Mouse (Mus musculus) hindbrain, embryonic 11.5 days (tissue): ENCODE data around the gene Itpkc. TPM values are rescaled to one million over a fixed set of nuclear protein-coding genes. Genes with fewer than 3 reads are reported as not detected.
A peak's percentile ranks its signal among the peaks of the same experiment; 100 is the strongest.
"Not testable (repeated sequence)": the region's sequence is repeated elsewhere in the genome, so short reads cannot be mapped to it uniquely, and the experiment has no call there.

ENCODE experiments used
- ATAC-seq: fragments of 200-750 bp; cut with Nextera tagmentation; 2 replicates; pipeline ENCODE4 v1.8.0; 2017; ENCODE audit warnings: mild to moderate bottlenecking, moderate TSS enrichment, moderate library complexity; ENCODE audit not compliant: low FRiP score
- DNase-seq: peaks from one replicate; pipeline ENCODE4 v3.0.0-alpha.2; 2015; ENCODE audit warnings: low spot score
- H3K27ac ChIP-seq: fragments of 300-500 bp; sonication (generic); 2 replicates; pipeline ENCODE4 v1.5.1; 2014; ENCODE audit warnings: mild to moderate bottlenecking, low read depth, low read length
- H3K27me3 ChIP-seq: fragments of 300-500 bp; sonication (generic); 2 replicates; pipeline ENCODE4 v1.6.1; 2014; ENCODE audit warnings: mild to moderate bottlenecking, low read length, moderate library complexity, mixed read lengths; ENCODE audit not compliant: control insufficient read depth, insufficient read depth
- H3K36me3 ChIP-seq: fragments of 300-500 bp; sonication (generic); 2 replicates; pipeline ENCODE4 v1.6.1; 2014; ENCODE audit warnings: mild to moderate bottlenecking, low read length, moderate library complexity, mixed read lengths; ENCODE audit not compliant: control insufficient read depth, insufficient read depth
- H3K4me1 ChIP-seq: fragments of 300-500 bp; sonication (generic); replicated peaks from 2 replicates; pipeline ENCODE4 v1.6.1; 2014; ENCODE audit warnings: low read length, mixed read lengths; ENCODE audit not compliant: control insufficient read depth, insufficient read depth
- H3K4me2 ChIP-seq: fragments of 300-500 bp; sonication (generic); replicated peaks from 2 replicates; pipeline ENCODE4 v1.6.1; 2014; ENCODE audit warnings: mild to moderate bottlenecking, low read depth, low read length
- H3K4me3 ChIP-seq: fragments of 300-500 bp; sonication (generic); 2 replicates; pipeline ENCODE4 v1.5.1; 2014; ENCODE audit warnings: low read depth, low read length
- H3K9ac ChIP-seq: fragments of 300-500 bp; sonication (generic); 2 replicates; pipeline ENCODE4 v1.6.1; 2014; ENCODE audit warnings: low read depth, low read length
- H3K9me3 ChIP-seq: fragments of 300-500 bp; sonication (generic); 2 replicates; pipeline ENCODE4 v1.6.1; 2016; ENCODE audit warnings: low read length; ENCODE audit not compliant: control insufficient read depth
- WGBS: fragments of 180-500 bp; shearing (Covaris S2); extraction: QIAGEN DNeasy Blood & Tissue Kit; methylation state at CpG from one replicate; pipeline ENCODE4 v1.1.7; 2014; 5-methylcytosine and 5-hydroxymethylcytosine counted together
- polyA plus RNA-seq: library from polyadenylated mRNA; unstranded; fragments of >200 nt; fragmentation: Nextera tagmentation; extraction: Ambion mirVana; gene quantifications from 2 replicates; pipeline ENCODE4 v1.2.1, GENCODE M21; 2014

The Itpkc gene
- polyA plus RNA-seq, 1 experiment from 2014 or later: 5.0 TPM

GRCm38 (mm10) chr7:27251946-27252345 is 23.5 kb upstream of the Itpkc start:
- Histone ChIP-seq H3K9me3 (no peaks in the 10 kb centered on the region), H3K27me3 (no peaks in the 10 kb centered on the region), H3K4me2 (no peak overlapping the region), H3K27ac (no peak overlapping the region), H3K9ac (no peak overlapping the region), H3K36me3 (no peaks in the 10 kb centered on the region), H3K4me1 (no peaks in the 10 kb centered on the region), H3K4me3 (no peak overlapping the region)
- WGBS: 90% methylated on average over 6 of the region's 6 CpGs
- ATAC-seq (no peak), DNase-seq (no peak)

GRCm38 (mm10) chr7:27249928-27250327 is 21.5 kb upstream of the Itpkc start:
- ATAC-seq: no peak
- H3K9ac ChIP-seq: no peak overlapping the region
- no peak for DNase-seq
- H3K27ac ChIP-seq: no peak overlapping the region
- H3K4me3 ChIP-seq: no peak overlapping the region
- H3K4me1 ChIP-seq: no peaks in the 10 kb centered on the region
- H3K36me3 ChIP-seq: no peaks in the 10 kb centered on the region
- H3K4me2 ChIP-seq: no peak overlapping the region
- 89% methylated on average over 5 of the region's 5 CpGs for WGBS
- H3K9me3 ChIP-seq: no peaks in the 10 kb centered on the region
- no peaks in the 10 kb centered on the region for H3K27me3 ChIP-seq

GRCm38 (mm10) chr7:27249146-27249545 is 20.7 kb upstream of the Itpkc start:
- Histone ChIP-seq H3K4me2 (no peak overlapping the region), H3K4me1 (no peaks in the 10 kb centered on the region), H3K27ac (no peak overlapping the region), H3K36me3 (no peaks in the 10 kb centered on the region), H3K4me3 (no peak overlapping the region), H3K9me3 (no peaks in the 10 kb centered on the region), H3K9ac (no peak overlapping the region), H3K27me3 (no peaks in the 10 kb centered on the region)
- WGBS: 90% methylated on average over 2 of the region's 2 CpGs
- DNase-seq (peak; percentile 43), ATAC-seq (no peak)

- not testable (repeated sequence) for H3K27ac ChIP-seq, H3K9me3 ChIP-seq, ATAC-seq, H3K36me3 ChIP-seq, H3K27me3 ChIP-seq, H3K4me3 ChIP-seq, H3K4me1 ChIP-seq, H3K9ac ChIP-seq, H3K4me2 ChIP-seq
- 89% methylated on average over 2 of the region's 2 CpGs for WGBS
- peak; percentile 45 for DNase-seq
Observed at GRCm38 (mm10) chr7:27244088-27244487, 15.6 kb upstream of the Itpkc start.

- DNase-seq (no peak), ATAC-seq (no peak)
- no peak overlapping the region for H3K4me2 ChIP-seq
- no peak overlapping the region for H3K27ac ChIP-seq
- no peaks in the 10 kb centered on the region for H3K9me3 ChIP-seq
- no peak overlapping the region for H3K9ac ChIP-seq
- H3K36me3 ChIP-seq: peaks cover 4% of the 10 kb centered on the region; the same call in 1 of the 2 replicates
- H3K27me3 ChIP-seq: no peaks in the 10 kb centered on the region
- no peak overlapping the region for H3K4me3 ChIP-seq
- 65% methylated on average over 8 of the region's 8 CpGs for WGBS
- no peaks in the 10 kb centered on the region for H3K4me1 ChIP-seq
Observed at GRCm38 (mm10) chr7:27243211-27243610, 14.8 kb upstream of the Itpkc start.

GRCm38 (mm10) chr7:27238568-27238967 is 10.1 kb upstream of the Itpkc start:
- Histone ChIP-seq H3K4me2 (no peak overlapping the region), H3K9me3 (no peaks in the 10 kb centered on the region), H3K9ac (no peak overlapping the region), H3K36me3 (peaks cover 3% of the 10 kb centered on the region; the same call in 1 of the 2 replicates), H3K4me3 (no peak overlapping the region), H3K27me3 (no peaks in the 10 kb centered on the region), H3K27ac (no peak overlapping the region), H3K4me1 (peaks cover under 1% of the 10 kb centered on the region; the same call in 1 of the 2 replicates)
- ATAC-seq (no peak), DNase-seq (no peak)
- 88% methylated on average over 5 of the region's 5 CpGs for WGBS

- DNase-seq (no peak), ATAC-seq (no peak)
- 84% methylated on average over 2 of the region's 2 CpGs for WGBS
- H3K4me2 ChIP-seq: no peak overlapping the region
- H3K9me3 ChIP-seq: no peaks in the 10 kb centered on the region
- no peak overlapping the region for H3K4me3 ChIP-seq
- H3K27me3 ChIP-seq: no peaks in the 10 kb centered on the region
- no peak overlapping the region for H3K27ac ChIP-seq
- no peak overlapping the region for H3K9ac ChIP-seq
- H3K4me1 ChIP-seq: peaks cover 3% of the 10 kb centered on the region; the same call in 1 of the 2 replicates
- no peaks in the 10 kb centered on the region for H3K36me3 ChIP-seq
Observed at GRCm38 (mm10) chr7:27237527-27237926, 9.1 kb upstream of the Itpkc start.

GRCm38 (mm10) chr7:27235726-27236125 is 7.3 kb upstream of the Itpkc start:
- H3K9ac ChIP-seq: no peak overlapping the region

GRCm38 (mm10) chr7:27233300-27233699 is 4.8 kb upstream of the Itpkc start:
- DNase-seq: no peak

More at GRCm38 (mm10) chr7:27235726-27236125, 7.3 kb upstream of the Itpkc start:
- Histone ChIP-seq H3K36me3 (no peaks in the 10 kb centered on the region), H3K27ac (no peak overlapping the region), H3K4me1 (peaks cover 3% of the 10 kb centered on the region; the same call in 1 of the 2 replicates), H3K4me2 (no peak overlapping the region), H3K27me3 (no peaks in the 10 kb centered on the region), H3K4me3 (no peak overlapping the region), H3K9me3 (no peaks in the 10 kb centered on the region)
- WGBS: 85% methylated on average over 2 of the region's 2 CpGs
- ATAC-seq (no peak), DNase-seq (no peak)

More at GRCm38 (mm10) chr7:27233300-27233699, 4.8 kb upstream of the Itpkc start:
- no peaks in the 10 kb centered on the region for H3K9me3 ChIP-seq
- peaks cover 6% of the 10 kb centered on the region; the same call in 1 of the 2 replicates for H3K4me1 ChIP-seq
- H3K36me3 ChIP-seq: no peaks in the 10 kb centered on the region
- peak overlapping the region; percentile 72 for H3K4me2 ChIP-seq
- H3K9ac ChIP-seq: peak overlapping the region; percentile 59
- peak overlapping the region; percentile 52 for H3K4me3 ChIP-seq
- peak overlapping the region; percentile 67 for H3K27ac ChIP-seq
- WGBS: 1% methylated on average over 6 of the region's 6 CpGs
- ATAC-seq: peak; percentile 55
- no peaks in the 10 kb centered on the region for H3K27me3 ChIP-seq
